Mouse (Mus musculus) erythroblast, adult 5-6 weeks (primary cell): Measurements from ENCODE around the gene Pcnx3. TPM values are rescaled to one million over a fixed set of nuclear protein-coding genes. Genes with fewer than 3 reads are reported as not detected.

Experiments
- total RNA-seq, 2 experiments: library from RNA; stranded (forward) in 1 of 2; stranded (reverse) in 1 of 2; fragments of 150-400 nt in 1 of 2; fragments of 200-764, 138-1000 nt in 1 of 2; gene quantifications; 2 replicates each; pipeline versions ENCODE4 v1.2.3 to v1.2.4; 2015 to 2017; ENCODE audit warnings: low replicate concordance in 2 of 2

The Pcnx3 gene
- total RNA-seq, 2 experiments from 2014 or later = 16.3 to 20.3 TPM

Other genes with a start within 250 kb of the Pcnx3 start
- 0.42 TPM in 1 of 2 replicates, not detected in the other for gene Fosl1, start 241.4 kb downstream of the Pcnx3 start, total RNA-seq (2015; ENCODE audit: low replicate concordance)
- gene Fosl1, start 241.4 kb downstream of the Pcnx3 start, total RNA-seq (2017; ENCODE audit: low replicate concordance) = not detected in 2 replicates
- 0.38 TPM in 1 of 2 replicates, not detected in the other for gene Ccdc85b, start 231.0 kb downstream of the Pcnx3 start, total RNA-seq (2015; ENCODE audit: low replicate concordance)
- gene Ccdc85b, start 231.0 kb downstream of the Pcnx3 start, total RNA-seq (2017; ENCODE audit: low replicate concordance) = 0.14 and 0.17 TPM in 2 replicates
- gene Fibp, start 228.3 kb downstream of the Pcnx3 start, total RNA-seq (2015; ENCODE audit: low replicate concordance) = 13.2 and 15.2 TPM in 2 replicates
- gene Fibp, start 228.3 kb downstream of the Pcnx3 start, total RNA-seq (2017; ENCODE audit: low replicate concordance) = 17.6 and 19.0 TPM in 2 replicates
- gene Ctsw, start 220.4 kb downstream of the Pcnx3 start, total RNA-seq (2015; ENCODE audit: low replicate concordance) = not detected in 2 replicates
- not detected in 2 replicates for gene Ctsw, start 220.4 kb downstream of the Pcnx3 start, total RNA-seq (2017; ENCODE audit: low replicate concordance)
- not detected in 2 replicates for gene Efemp2, start 215.0 kb downstream of the Pcnx3 start, total RNA-seq (2015; ENCODE audit: low replicate concordance)
- gene Efemp2, start 215.0 kb downstream of the Pcnx3 start, total RNA-seq (2017; ENCODE audit: low replicate concordance) = 3.4 TPM in 1 of 2 replicates, not detected in the other
- 12.5 and 18.6 TPM in 2 replicates for gene Mus81, start 200.5 kb downstream of the Pcnx3 start, total RNA-seq (2015; ENCODE audit: low replicate concordance)
- gene Mus81, start 200.5 kb downstream of the Pcnx3 start, total RNA-seq (2017; ENCODE audit: low replicate concordance) = 1.8 and 8.3 TPM in 2 replicates
- 516 and 540 TPM in 2 replicates for gene Cfl1, start 198.5 kb downstream of the Pcnx3 start, total RNA-seq (2015; ENCODE audit: low replicate concordance)
- gene Cfl1, start 198.5 kb downstream of the Pcnx3 start, total RNA-seq (2017; ENCODE audit: low replicate concordance) = 293 and 380 TPM in 2 replicates
- gene 1700020D05Rik, start 185.1 kb downstream of the Pcnx3 start, total RNA-seq (2015; ENCODE audit: low replicate concordance) = not detected in 2 replicates
- gene 1700020D05Rik, start 185.1 kb downstream of the Pcnx3 start, total RNA-seq (2017; ENCODE audit: low replicate concordance) = 1.1 and 1.3 TPM in 2 replicates
- 1.9 and 2.9 TPM in 2 replicates for gene Snx32, start 178.4 kb downstream of the Pcnx3 start, total RNA-seq (2015; ENCODE audit: low replicate concordance)
- gene Snx32, start 178.4 kb downstream of the Pcnx3 start, total RNA-seq (2017; ENCODE audit: low replicate concordance) = 11.7 and 13.4 TPM in 2 replicates
- gene Ovol1, start 128.3 kb downstream of the Pcnx3 start, total RNA-seq (2015; ENCODE audit: low replicate concordance) = not detected in 2 replicates
- gene Ovol1, start 128.3 kb downstream of the Pcnx3 start, total RNA-seq (2017; ENCODE audit: low replicate concordance) = not detected in 2 replicates
- gene Ap5b1, start 120.9 kb downstream of the Pcnx3 start, total RNA-seq (2015; ENCODE audit: low replicate concordance) = 2.9 and 5.2 TPM in 2 replicates
- gene Ap5b1, start 120.9 kb downstream of the Pcnx3 start, total RNA-seq (2017; ENCODE audit: low replicate concordance) = 1.8 and 4.7 TPM in 2 replicates
- 14.4 and 52.2 TPM in 2 replicates for gene Rnaseh2c, start 87.0 kb downstream of the Pcnx3 start, total RNA-seq (2015; ENCODE audit: low replicate concordance)
- gene Rnaseh2c, start 87.0 kb downstream of the Pcnx3 start, total RNA-seq (2017; ENCODE audit: low replicate concordance) = 19.3 and 79.3 TPM in 2 replicates
- 8.2 and 11.3 TPM in 2 replicates for gene Kat5, start 78.7 kb downstream of the Pcnx3 start, total RNA-seq (2015; ENCODE audit: low replicate concordance)
- 22.0 and 28.9 TPM in 2 replicates for gene Kat5, start 78.7 kb downstream of the Pcnx3 start, total RNA-seq (2017; ENCODE audit: low replicate concordance)
- 13.1 and 25.1 TPM in 2 replicates for gene Rela, start 51.4 kb downstream of the Pcnx3 start, total RNA-seq (2015; ENCODE audit: low replicate concordance)
- gene Rela, start 51.4 kb downstream of the Pcnx3 start, total RNA-seq (2017; ENCODE audit: low replicate concordance) = 15.5 and 22.0 TPM in 2 replicates
- gene Sipa1, start 25.2 kb downstream of the Pcnx3 start, total RNA-seq (2015; ENCODE audit: low replicate concordance) = 20.5 and 36.9 TPM in 2 replicates
- 27.4 and 90.3 TPM in 2 replicates for gene Sipa1, start 25.2 kb downstream of the Pcnx3 start, total RNA-seq (2017; ENCODE audit: low replicate concordance)
- 5.0 and 7.3 TPM in 2 replicates for gene Map3k11, start 166 bp downstream of the Pcnx3 start, total RNA-seq (2015; ENCODE audit: low replicate concordance)
- gene Map3k11, start 166 bp downstream of the Pcnx3 start, total RNA-seq (2017; ENCODE audit: low replicate concordance) = 8.4 and 11.2 TPM in 2 replicates
- gene Kcnk7, start 15.5 kb upstream of the Pcnx3 start, total RNA-seq (2015; ENCODE audit: low replicate concordance) = not detected in 2 replicates
- gene Kcnk7, start 15.5 kb upstream of the Pcnx3 start, total RNA-seq (2017; ENCODE audit: low replicate concordance) = not detected in 2 replicates
- gene Ehbp1l1, start 37.4 kb upstream of the Pcnx3 start, total RNA-seq (2015; ENCODE audit: low replicate concordance) = 27.5 and 57.9 TPM in 2 replicates
- gene Ehbp1l1, start 37.4 kb upstream of the Pcnx3 start, total RNA-seq (2017; ENCODE audit: low replicate concordance) = 236 and 446 TPM in 2 replicates
- gene Fam89b, start 40.7 kb upstream of the Pcnx3 start, total RNA-seq (2015; ENCODE audit: low replicate concordance) = 11.5 and 30.4 TPM in 2 replicates
- 8.5 and 10.5 TPM in 2 replicates for gene Fam89b, start 40.7 kb upstream of the Pcnx3 start, total RNA-seq (2017; ENCODE audit: low replicate concordance)
- 0.63 TPM in 1 of 2 replicates, not detected in the other for gene Ltbp3, start 52.0 kb upstream of the Pcnx3 start, total RNA-seq (2015; ENCODE audit: low replicate concordance)
- 0.68 TPM in 1 of 2 replicates, not detected in the other for gene Ltbp3, start 52.0 kb upstream of the Pcnx3 start, total RNA-seq (2017; ENCODE audit: low replicate concordance)
- 8.2 and 12.9 TPM in 2 replicates for gene Scyl1, start 82.5 kb upstream of the Pcnx3 start, total RNA-seq (2015; ENCODE audit: low replicate concordance)
- gene Scyl1, start 82.5 kb upstream of the Pcnx3 start, total RNA-seq (2017; ENCODE audit: low replicate concordance) = 9.1 and 11.9 TPM in 2 replicates
- 5.4 and 6.0 TPM in 2 replicates for gene Frmd8, start 186.4 kb upstream of the Pcnx3 start, total RNA-seq (2015; ENCODE audit: low replicate concordance)
- gene Frmd8, start 186.4 kb upstream of the Pcnx3 start, total RNA-seq (2017; ENCODE audit: low replicate concordance) = 4.2 and 6.8 TPM in 2 replicates
- 14.0 and 14.6 TPM in 2 replicates for gene Slc25a45, start 188.9 kb upstream of the Pcnx3 start, total RNA-seq (2015; ENCODE audit: low replicate concordance)
- 10.0 and 11.3 TPM in 2 replicates for gene Slc25a45, start 188.9 kb upstream of the Pcnx3 start, total RNA-seq (2017; ENCODE audit: low replicate concordance)
- gene Tigd3, start 205.2 kb upstream of the Pcnx3 start, total RNA-seq (2015; ENCODE audit: low replicate concordance) = 0.38 and 1.0 TPM in 2 replicates
- 3.1 and 6.1 TPM in 2 replicates for gene Tigd3, start 205.2 kb upstream of the Pcnx3 start, total RNA-seq (2017; ENCODE audit: low replicate concordance)
- gene Dpf2, start 224.1 kb upstream of the Pcnx3 start, total RNA-seq (2015; ENCODE audit: low replicate concordance) = 19.4 and 34.3 TPM in 2 replicates
- gene Dpf2, start 224.1 kb upstream of the Pcnx3 start, total RNA-seq (2017; ENCODE audit: low replicate concordance) = 58.8 and 71.4 TPM in 2 replicates
- gene Cdc42ep2, start 235.9 kb upstream of the Pcnx3 start, total RNA-seq (2015; ENCODE audit: low replicate concordance) = 0.38 and 0.42 TPM in 2 replicates
- 0.42 TPM in 1 of 2 replicates, not detected in the other for gene Cdc42ep2, start 235.9 kb upstream of the Pcnx3 start, total RNA-seq (2017; ENCODE audit: low replicate concordance)